Mouse (Mus musculus) NIH3T3 (cell line): ENCODE data around the gene Hoxa4.

Source experiments
- DNase-seq: peaks from one replicate; pipeline ENCODE4 v3.0.0-alpha.2; 2012; ENCODE audit warnings: low read depth

The Hoxa4 gene

DNA sequence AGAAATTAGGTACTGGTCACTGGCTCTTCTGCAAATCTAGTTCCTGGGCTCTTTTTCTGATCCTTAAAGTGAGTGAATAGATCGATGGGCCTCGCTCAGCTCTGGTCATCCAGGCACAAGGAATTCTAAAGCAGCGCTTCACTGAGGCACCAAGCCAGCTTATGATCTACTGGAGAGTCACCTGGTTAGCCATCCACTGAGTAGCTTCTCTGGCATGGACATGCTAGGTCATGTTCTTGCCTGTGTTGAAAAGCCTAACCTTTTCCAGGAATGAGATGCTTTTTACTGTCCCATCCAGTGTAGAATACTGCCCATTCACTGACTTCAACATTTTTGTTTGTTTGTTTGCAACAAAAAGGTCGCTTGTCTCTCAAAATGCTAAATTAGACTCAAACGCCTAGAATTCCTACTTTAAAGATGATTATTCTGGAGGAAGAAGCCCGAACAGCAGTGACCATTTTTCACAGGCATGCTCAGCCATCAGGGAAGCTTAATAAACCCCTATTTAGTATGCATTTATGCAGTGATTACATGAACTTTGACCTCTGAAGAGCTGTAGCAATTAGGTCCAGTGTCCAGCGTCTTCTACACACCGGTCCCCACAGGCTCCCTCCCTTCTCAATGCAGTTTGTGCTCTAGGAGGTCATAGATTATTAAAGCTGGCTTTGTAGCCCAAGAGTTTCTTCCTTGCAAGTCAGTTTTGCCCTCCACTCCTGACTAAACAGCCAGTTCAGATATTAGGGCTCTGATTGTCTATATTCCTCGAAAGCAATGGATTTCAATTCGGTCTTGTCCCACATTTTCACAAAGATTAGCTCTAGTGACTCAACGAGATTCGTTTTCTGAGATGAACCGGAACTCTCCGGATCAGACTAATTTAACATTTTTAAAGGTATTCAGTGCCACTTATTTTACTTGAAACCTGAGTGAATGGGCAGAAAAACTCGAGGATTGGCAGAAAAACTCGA lies 39.0 kb downstream of the Hoxa4 start:
- no peak for DNase-seq

- DNase-seq, result no peak
Measured at GRCm38 (mm10) chr6:52151571-52151970, 40.0 kb downstream of the Hoxa4 start.

DNA sequence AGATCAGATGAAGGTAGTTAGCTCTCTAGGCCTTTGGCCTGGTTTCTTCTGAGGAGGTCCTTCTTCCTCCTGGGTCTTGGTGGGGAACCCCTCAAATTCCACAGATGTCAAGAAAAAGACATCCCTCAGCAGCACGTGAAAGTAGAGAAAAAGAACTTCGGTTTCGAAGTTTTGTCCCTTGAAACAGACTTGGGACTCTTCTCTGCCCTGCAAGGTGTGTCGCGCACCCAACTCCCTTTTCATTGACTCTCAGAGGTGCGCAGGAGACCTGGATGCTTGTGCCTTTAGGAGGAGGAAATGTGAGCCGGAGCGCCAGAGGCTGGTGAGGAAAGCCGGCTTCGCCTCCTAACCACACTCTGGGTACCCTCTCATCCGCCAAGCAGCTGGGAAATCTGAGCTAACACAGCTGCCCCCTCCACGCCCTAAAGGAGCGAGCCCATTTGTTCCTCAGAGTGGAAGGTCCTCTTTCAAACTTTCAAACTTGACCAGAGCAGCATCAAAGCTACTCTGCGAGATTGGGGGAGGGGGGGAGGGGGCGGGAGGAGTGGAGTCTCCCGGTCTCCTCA lies 41.1 kb downstream of the Hoxa4 start:
- DNase-seq, result peak; percentile 59
